In the genomic region with DNA sequence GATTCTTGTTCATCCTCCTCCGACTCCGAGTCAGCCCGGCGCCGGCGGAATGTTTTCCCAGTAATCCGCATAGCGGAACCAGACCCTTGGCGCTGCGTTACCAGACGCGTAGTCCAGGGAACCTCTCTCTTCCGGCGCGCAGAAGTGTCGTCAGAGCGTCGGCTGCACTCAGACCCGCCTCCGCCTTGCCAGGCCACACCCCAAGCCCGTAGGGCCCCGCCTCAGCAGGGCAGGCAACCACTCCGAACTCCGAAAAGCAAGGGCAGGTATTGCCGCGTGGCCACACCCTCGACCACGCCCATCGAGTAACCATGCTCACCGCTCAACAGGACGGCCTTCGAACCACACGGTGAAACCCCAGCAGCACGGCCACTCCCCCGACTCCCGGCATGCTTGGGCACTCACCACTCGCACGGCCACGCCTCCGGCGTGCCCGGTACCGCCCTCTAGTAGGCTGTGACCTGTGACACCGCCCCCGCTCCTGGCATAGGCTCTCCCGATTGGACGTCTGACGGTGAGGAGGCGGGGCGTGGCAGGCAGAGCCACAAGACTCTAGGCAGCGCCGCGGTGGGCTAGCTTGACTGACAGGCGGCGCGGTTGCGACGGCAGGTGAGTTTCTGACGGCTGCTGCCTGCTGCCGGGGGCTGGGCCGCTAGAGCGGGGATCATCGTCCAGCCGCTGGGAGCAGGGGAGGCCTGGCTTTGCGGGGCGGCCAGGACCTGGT, we compare ENCODE assay signal across 8 mouse cellular contexts. TPM values are rescaled to one million over a fixed set of nuclear protein-coding genes. Genes with fewer than 3 reads are reported as not detected.
DNase-seq lines count a peak whose midpoint lies in the region; ATAC-seq lines count a peak whose summit lies in the region.

TSS of gene BC005624 (minus strand) at position 412 of the 724 bp plus-strand sequence.
TSS of gene Usp20 (plus strand) at position 490 of the 724 bp plus-strand sequence.

- ATAC-seq in hindbrain, embryonic 15.5 days (ENCODE audit: low FRiP score, low read depth): peak; percentile 99

- H3K4me1 ChIP-seq in hindbrain, embryonic 15.5 days (replicated peaks): peaks cover 33% of the 10 kb centered on the region

- peaks cover 25% of the 10 kb centered on the region for H3K36me3 ChIP-seq in hindbrain, embryonic 15.5 days

- peak; percentile 100 for DNase-seq in T-cell, adult 2 months (ENCODE audit: low spot score)
- DNase-seq in cerebellum, postnatal 36 days: peak; percentile 98 to 99
- peak; percentile 98 to 99 for DNase-seq in frontal cortex, postnatal 36 days (ENCODE audit: low spot score in 2 of 2)
- DNase-seq in left cerebral cortex, adult 11 months (ENCODE audit: low spot score): peak; percentile 100
- DNase-seq in lung, postnatal 4 days: peak; percentile 100
- DNase-seq in retina, postnatal 7 days (ENCODE audit: low read depth, low spot score): peak; percentile 99
- peak; percentile 94 for DNase-seq in urinary bladder, adult 2 months (ENCODE audit: low spot score)

- H3K4me3 ChIP-seq in hindbrain, embryonic 15.5 days: peak within 1 kb of the TSS; percentile 55

- no peaks in the 10 kb centered on the region for H3K9me3 ChIP-seq in hindbrain, embryonic 15.5 days

- WGBS in hindbrain, embryonic 15.5 days: under 1% methylated on average over 66 of the region's 66 CpGs

- peak within 1 kb of the TSS; percentile 85 for H3K27ac ChIP-seq in hindbrain, embryonic 15.5 days (replicated peaks)

- peak within 1 kb of the TSS; percentile 85 for H3K4me2 ChIP-seq in hindbrain, embryonic 15.5 days

- H3K9ac ChIP-seq in hindbrain, embryonic 15.5 days: peak within 1 kb of the TSS; percentile 62

- H3K27me3 ChIP-seq in hindbrain, embryonic 15.5 days: no peaks in the 10 kb centered on the region

RNA-seq across cellular contexts. Expression of gene BC005624, which starts in this region (rescaled TPM):
- 89.9 and 93.8 TPM in 2 replicates for polyA plus RNA-seq in hindbrain, embryonic 15.5 days (2015; fragmentation: Nextera tagmentation; extraction: Ambion mirVana)
- polyA plus RNA-seq in urinary bladder, adult 2 months (2012; rRNA removed): 68.9 and 69.1 TPM in 2 replicates

RNA-seq across cellular contexts. Expression of gene Usp20, which starts in this region (rescaled TPM):
- polyA plus RNA-seq in hindbrain, embryonic 15.5 days (2015; fragmentation: Nextera tagmentation; extraction: Ambion mirVana): 43.2 and 50.5 TPM in 2 replicates
- polyA plus RNA-seq in urinary bladder, adult 2 months (2012; rRNA removed): 13.5 and 14.7 TPM in 2 replicates

Comparison
In these comparisons a context has a peak if more than half of its experiments do, and no peak if none do; other contexts are left out.
1. Peak in every context shown above with its lines: DNase-seq, ATAC-seq, H3K4me3 ChIP-seq and H3K27ac ChIP-seq.